Mouse (Mus musculus): Measurements from ENCODE around the gene Rtn4rl1.
A peak's percentile ranks its signal among the peaks of the same experiment; 100 is the strongest.
"Not testable (repeated sequence)": the region's sequence is repeated elsewhere in the genome, so short reads cannot be mapped to it uniquely, and the experiment has no call there.

Gene Rtn4rl1

DNA sequence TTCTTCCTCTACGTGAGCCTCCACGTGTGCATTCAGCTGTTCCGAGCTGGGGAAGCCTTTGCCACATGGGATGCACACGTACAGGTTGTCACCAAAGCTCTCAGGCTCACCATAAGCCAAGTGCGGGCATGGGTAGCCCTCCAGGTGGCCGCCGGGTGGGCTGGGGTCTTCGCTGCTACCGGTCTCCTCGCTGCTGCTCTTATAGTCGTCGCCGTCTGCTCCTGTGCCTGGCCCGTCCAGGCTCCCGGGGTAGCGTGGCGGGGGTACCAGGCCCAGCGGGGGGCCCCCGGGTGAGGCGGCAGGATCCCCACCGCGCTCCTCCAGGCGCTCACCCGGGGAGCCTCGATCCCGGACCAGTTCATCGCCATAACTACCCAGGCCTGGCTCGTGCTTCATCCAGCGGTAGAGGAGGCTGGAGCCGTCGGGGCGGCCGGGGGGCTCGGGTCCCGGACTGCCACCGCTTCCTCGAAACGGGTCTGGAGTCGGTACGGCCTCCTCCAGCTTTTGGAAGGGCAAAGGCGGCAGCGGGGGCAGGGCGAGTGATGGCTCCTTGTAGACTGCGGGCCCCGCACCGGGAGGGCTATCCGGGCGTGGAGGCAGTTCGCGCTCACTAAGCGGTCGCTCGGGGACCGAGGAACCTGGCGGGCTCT lies 27.3 kb upstream of the Rtn4rl1 start:
- DNase-seq = peak; percentile 41

GRCm38 (mm10) chr11:75166861-75167642 lies 26.5 kb upstream of the Rtn4rl1 start:
- peak; percentile 68 for DNase-seq

GRCm38 (mm10) chr11:75167643-75168589 lies 25.7 kb upstream of the Rtn4rl1 start:
- peak; percentile 70 for DNase-seq

DNA sequence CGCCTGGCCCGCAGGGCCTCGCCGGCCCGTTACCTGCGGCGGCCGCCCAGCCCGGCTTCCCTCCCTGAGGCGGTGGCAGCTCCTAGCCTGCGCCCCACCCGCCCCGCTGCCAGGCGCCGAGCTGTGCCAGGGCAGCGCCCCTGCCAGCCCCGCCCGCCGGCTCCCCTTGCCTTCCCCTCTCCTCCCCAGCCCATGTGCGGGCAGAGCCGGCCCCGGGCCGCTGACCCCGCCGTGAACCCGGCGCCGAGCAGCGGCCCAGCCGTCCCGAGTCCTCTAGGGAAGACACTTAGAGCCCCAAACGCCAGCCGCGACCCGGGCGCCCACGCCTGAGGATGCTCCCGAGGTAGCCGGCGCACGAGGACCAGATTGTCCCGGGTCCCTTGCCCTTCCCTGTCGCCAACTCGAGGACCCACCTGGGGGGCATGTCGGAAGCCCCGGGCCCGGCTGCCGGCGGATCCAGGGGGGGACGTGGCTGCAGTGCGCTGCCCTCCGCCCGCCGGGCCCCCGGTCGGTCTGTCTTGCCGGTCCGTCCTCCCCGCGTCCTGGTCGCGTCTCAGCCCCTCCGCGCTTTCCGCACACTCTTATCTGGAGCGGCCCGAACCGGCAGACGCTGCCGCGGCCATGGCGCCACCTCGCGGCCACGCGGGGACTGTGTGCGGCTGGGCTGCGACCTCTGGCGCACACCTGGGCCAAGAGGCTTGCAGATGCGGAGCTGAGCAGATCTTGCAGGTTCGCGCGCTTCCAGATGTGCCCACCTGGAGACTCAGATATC lies 24.8 kb upstream of the Rtn4rl1 start:
- peak; percentile 91 for DNase-seq

GRCm38 (mm10) chr11:75169405-75170080 lies 24.0 kb upstream of the Rtn4rl1 start, which contains the start of gene Hic1:
Hic1 (minus strand) TSS chr11:75169519.
- peak; percentile 33 for DNase-seq

GRCm38 (mm10) chr11:75170136-75170751 lies 23.3 kb upstream of the Rtn4rl1 start:
- peak; percentile 95 for DNase-seq

GRCm38 (mm10) chr11:75171186-75171865 lies 22.3 kb upstream of the Rtn4rl1 start:
- DNase-seq = no peak

DNA sequence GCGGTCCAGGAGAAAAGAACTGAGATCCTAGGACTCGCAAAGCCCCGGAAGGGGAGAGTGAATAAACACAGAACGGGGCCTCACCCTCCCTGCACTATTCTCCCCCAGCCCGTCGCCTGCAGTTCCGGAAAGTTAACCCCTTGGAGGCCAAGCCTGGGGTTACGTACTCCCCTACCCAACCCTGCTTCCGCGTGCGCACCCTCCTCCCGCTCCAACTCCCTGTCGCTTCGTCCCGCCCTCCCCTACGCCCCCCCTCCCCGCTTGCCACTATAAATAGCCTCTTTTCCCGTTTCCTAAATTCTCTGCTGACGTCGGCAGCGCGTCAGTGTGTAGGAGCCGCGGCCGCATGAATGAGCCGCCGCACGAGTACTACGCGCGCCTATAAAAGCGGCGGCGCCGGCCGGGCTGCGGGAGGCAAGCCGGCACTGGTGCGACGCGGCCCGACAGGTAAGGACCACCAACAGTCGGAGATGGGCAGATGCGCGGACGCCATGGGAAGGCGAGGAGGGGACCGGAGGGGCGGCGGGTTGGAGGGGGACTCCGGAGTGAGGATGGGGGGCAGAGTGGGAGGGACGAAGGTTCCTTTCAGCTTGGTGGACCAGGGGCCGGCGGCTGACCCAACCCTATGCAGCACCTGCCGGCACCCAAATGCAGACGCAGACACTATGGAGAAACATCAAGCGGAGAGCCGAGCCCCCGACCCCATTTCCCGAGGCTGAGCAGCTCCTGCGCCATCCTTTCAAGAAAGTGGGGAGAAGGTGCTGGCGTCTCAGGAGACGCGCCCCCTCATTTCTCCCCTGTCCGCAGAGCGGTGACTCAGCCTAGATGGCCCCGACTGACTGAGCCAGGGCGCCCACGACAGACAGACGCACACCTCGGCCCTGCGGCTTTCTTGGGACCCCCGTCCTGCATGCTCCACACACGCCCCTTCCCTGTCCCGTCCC lies 21.2 kb upstream of the Rtn4rl1 start:
- DNase-seq = peak; percentile 53

GRCm38 (mm10) chr11:75173095-75173798 lies 20.3 kb upstream of the Rtn4rl1 start:
- peak; percentile 91 for DNase-seq

DNA sequence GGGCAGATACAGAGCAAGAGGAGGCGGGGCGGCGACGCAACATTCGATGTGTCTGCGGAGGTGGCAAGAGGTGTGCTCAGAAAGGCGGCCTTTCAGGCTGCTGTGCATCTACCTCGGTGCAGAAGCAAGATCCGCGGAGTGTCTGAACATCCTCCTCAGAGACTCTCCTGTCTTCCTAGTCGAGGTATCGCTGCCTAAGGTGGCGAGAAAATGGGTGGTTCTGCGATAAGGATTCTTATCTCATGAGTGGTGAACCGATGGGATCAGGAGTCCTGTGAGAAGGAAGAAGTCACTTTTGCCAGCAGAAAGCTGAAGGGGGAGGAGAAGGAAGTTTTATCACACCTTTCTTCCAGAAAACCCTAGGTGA lies 19.8 kb upstream of the Rtn4rl1 start:
- DNase-seq = no peak

GRCm38 (mm10) chr11:75174574-75174973 lies 19.0 kb upstream of the Rtn4rl1 start:
- not testable (repeated sequence) for DNase-seq

GRCm38 (mm10) chr11:75178011-75178410 lies 15.6 kb upstream of the Rtn4rl1 start:
- DNase-seq = no peak

- peak; percentile 93 for DNase-seq
Observed at GRCm38 (mm10) chr11:75178672-75179208, 14.8 kb upstream of the Rtn4rl1 start, which contains the start of gene Ovca2. Ovca2 (minus strand) TSS chr11:75178835.

- DNase-seq = no peak
Observed at GRCm38 (mm10) chr11:75183917-75184570, 9.5 kb upstream of the Rtn4rl1 start.

DNA sequence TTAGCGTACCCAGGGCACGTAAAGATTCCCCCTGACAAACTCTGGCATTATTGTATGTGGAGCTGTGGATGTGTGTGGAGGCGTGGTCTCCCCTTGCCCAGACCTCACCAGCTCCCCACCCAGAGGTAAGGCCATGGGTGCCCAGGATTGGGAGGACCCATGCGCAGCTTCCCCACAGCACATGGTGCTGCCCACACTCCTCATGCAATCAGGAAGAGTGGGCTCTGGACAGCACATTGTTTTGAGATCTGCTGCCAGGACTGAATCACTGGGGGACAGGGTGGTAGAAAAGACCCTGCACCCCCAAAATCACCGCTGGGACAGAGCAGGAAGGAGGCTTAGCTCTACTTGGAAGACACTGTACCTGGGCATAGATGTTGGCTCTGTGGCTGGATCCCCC lies 9.0 kb upstream of the Rtn4rl1 start:
- DNase-seq = no peak

- DNase-seq = no peak
Observed at GRCm38 (mm10) chr11:75184986-75185385, 8.6 kb upstream of the Rtn4rl1 start.

DNA sequence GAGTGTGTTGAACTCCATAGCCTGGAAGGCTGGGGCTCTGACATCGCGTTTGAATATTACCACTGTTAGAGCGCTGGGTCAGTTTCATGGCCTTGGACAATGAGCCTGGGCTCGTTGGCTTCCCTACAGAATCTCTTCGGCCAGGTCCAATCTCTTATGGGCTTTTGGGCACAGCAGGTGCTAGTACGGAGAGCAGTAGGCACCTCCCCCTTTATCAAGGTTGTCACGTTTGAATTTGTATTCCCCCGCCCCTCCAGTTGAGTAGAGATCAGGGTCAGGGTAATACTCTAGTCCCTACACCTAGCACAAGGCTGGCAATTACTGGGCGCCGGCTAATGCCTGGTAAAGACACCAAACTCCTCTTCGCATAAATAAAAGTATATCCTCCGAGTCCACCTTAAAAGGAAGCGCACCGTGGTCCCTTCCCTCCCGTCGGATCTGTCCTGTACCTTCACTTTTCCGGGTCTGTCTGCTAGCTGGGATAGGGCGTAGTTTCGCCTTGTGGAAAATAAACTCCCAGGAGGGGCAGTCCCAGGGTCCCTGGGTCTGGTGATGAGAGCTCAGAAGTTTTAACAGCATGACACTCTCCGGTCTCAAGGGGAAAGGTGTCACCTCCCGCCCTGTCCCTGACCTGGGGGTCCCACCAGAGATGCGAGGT lies 3.7 kb upstream of the Rtn4rl1 start:
- no peak for DNase-seq
